Mouse (Mus musculus) midbrain, postnatal 0 days (tissue): Measurements from ENCODE around the gene Car5b. TPM values are rescaled to one million over a fixed set of nuclear protein-coding genes. Genes with fewer than 3 reads are reported as not detected.

Source experiments
- ATAC-seq: fragments of 200-750 bp; cut with Nextera tagmentation; 2 replicates; pipeline ENCODE4 v1.8.0; 2017; ENCODE audit warnings: moderate number of reproducible peaks, mild to moderate bottlenecking, moderate TSS enrichment, moderate library complexity; ENCODE audit not compliant: low FRiP score
- DNase-seq: peaks from one replicate; pipeline ENCODE4 v3.0.0-alpha.2; 2015; ENCODE audit warnings: low spot score
- H3K27ac ChIP-seq: fragments of 300-500 bp; sonication (generic); 2 replicates; pipeline ENCODE4 v1.5.1; 2014; ENCODE audit warnings: low read depth, mild to moderate bottlenecking, low read length, mixed read lengths
- H3K27me3 ChIP-seq: fragments of 300-500 bp; sonication (generic); 2 replicates; pipeline ENCODE4 v1.6.1; 2014; ENCODE audit warnings: low read length, control low read depth, mixed read lengths; ENCODE audit not compliant: insufficient read depth
- H3K36me3 ChIP-seq: fragments of 300-500 bp; sonication (generic); 2 replicates; pipeline ENCODE4 v1.6.1; 2014; ENCODE audit warnings: low read length, control low read depth, mixed read lengths; ENCODE audit not compliant: insufficient read depth
- H3K4me1 ChIP-seq: fragments of 300-500 bp; sonication (generic); 2 replicates; pipeline ENCODE4 v1.6.1; 2014; ENCODE audit warnings: mild to moderate bottlenecking, control low read depth, antibody characterized with exemption, low read length, mixed read lengths; ENCODE audit not compliant: insufficient read depth
- H3K4me2 ChIP-seq: fragments of 300-500 bp; sonication (generic); 2 replicates; pipeline ENCODE4 v1.6.1; 2014; ENCODE audit warnings: low read depth, mild to moderate bottlenecking, low read length, mixed read lengths; ENCODE audit not compliant: poor library complexity, severe bottlenecking
- H3K4me3 ChIP-seq: fragments of 300-500 bp; sonication (generic); 2 replicates; pipeline ENCODE4 v1.5.1; 2014; ENCODE audit warnings: low read depth, mild to moderate bottlenecking, low read length, moderate library complexity
- H3K9ac ChIP-seq: fragments of 300-500 bp; sonication (generic); replicated peaks from 2 replicates; pipeline ENCODE4 v1.6.1; 2014; ENCODE audit warnings: mild to moderate bottlenecking, low read length, moderate library complexity, mixed read lengths; ENCODE audit not compliant: poor library complexity, severe bottlenecking
- H3K9me3 ChIP-seq: fragments of 300-500 bp; sonication (generic); 2 replicates; pipeline ENCODE4 v1.6.1; 2016; ENCODE audit warnings: low read length, control low read depth
- CTCF ChIP-seq: IDR thresholded peaks from 2 replicates; pipeline ENCODE4 v1.5.1; 2016; ENCODE audit warnings: antibody characterized with exemption, mild to moderate bottlenecking
- WGBS: fragments of 180-500 bp; shearing (Covaris S2); extraction: QIAGEN DNeasy Blood & Tissue Kit; methylation state at CpG from one replicate; pipeline ENCODE4 v1.1.7; 2014; 5-methylcytosine and 5-hydroxymethylcytosine counted together
- polyA plus RNA-seq: library from polyadenylated mRNA; unstranded; fragments of >200 nt; fragmentation: Nextera tagmentation; extraction: Ambion mirVana; gene quantifications from 2 replicates; pipeline ENCODE4 v1.2.1, GENCODE M21; 2015
- total RNA-seq: library from RNA; depleted of rRNA; stranded (reverse); fragments of >200 nt; gene quantifications from 2 replicates; pipeline ENCODE4 v1.2.3, GENCODE M21; 2014; rRNA removed

Car5b gene
- total RNA-seq (1.5 and 1.7 TPM in 2 replicates), polyA plus RNA-seq (0.76 and 0.85 TPM in 2 replicates)

- peak; percentile 72 for ATAC-seq
- H3K4me2 ChIP-seq, result peak within 1 kb of the TSS; percentile 51
Observed at GRCm38 (mm10) chrX:164027607-164028289, at the start of gene Car5b. Gene Car5b, minus strand, starts transcription at chrX:164027997.

DNA sequence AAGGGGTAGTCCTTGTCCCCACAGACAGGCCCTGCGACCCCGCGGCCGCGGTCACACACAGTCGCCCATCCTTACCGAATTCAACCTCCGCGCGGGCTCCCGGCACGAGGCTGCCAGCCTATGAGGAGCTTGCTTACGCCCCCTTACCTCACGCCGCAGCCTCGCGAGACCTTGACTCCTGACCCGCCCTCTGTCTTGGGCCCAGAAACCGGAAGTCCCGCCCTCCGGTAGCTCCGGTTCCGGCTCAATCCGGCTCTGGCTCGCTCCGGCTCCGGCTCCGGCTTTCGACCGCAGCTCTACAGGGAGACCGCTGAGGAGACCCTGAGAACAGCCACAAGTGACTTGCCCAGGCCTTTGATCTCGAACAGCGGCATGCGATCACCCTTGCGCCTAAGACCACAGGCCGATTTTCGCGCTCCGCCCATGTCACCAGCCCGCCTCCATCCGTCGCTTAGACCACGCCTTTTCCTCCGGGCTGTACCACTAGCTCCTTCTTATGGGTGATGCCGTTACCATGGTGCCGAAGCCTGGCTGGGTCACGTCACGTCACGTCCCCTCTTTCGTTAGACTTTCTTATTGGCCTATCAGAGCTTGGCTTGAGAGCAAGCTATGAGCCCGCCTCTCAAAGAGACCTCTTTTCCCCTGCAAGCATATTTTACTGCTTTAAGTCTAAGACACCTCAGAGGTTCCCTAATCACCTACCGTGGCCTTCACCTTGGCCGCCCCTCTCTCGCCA, 48.4 kb upstream of the Car5b start, which contains the start of gene Siah1b:
Gene Siah1b (minus strand): TSS at position 454 of the 736 bp plus-strand sequence.
- no peak for TF ChIP-seq CTCF
- peak; percentile 96 for DNase-seq
- Histone ChIP-seq H3K27me3 (no peaks in the 10 kb centered on the region), H3K9ac (peak within 1 kb of the TSS; percentile 55; the same call in 1 of the 2 replicates), H3K4me3 (peak within 1 kb of the TSS; percentile 46), H3K4me2 (peak within 1 kb of the TSS; percentile 61), H3K9me3 (no peaks in the 10 kb centered on the region), H3K4me1 (no peaks in the 10 kb centered on the region), H3K36me3 (no peaks in the 10 kb centered on the region), H3K27ac (peak within 1 kb of the TSS; percentile 85)
- ATAC-seq, result peak; percentile 100
- 27% methylated on average over 48 of the region's 54 CpGs for WGBS

More at GRCm38 (mm10) chrX:164027607-164028289, at the start of gene Car5b:
- peaks cover 5% of the 10 kb centered on the region; the same call in 1 of the 2 replicates for H3K27me3 ChIP-seq
- no peak within 1 kb of the TSS for H3K27ac ChIP-seq
- H3K4me3 ChIP-seq, result peak within 1 kb of the TSS; percentile 25
- 20% methylated on average over 21 of the region's 22 CpGs for WGBS
- no peak within 1 kb of the TSS for H3K9ac ChIP-seq
- peak; percentile 74 for DNase-seq
- no peaks in the 10 kb centered on the region for H3K36me3 ChIP-seq
- no peak for TF ChIP-seq CTCF
- H3K9me3 ChIP-seq, result no peaks in the 10 kb centered on the region
- H3K4me1 ChIP-seq, result no peaks in the 10 kb centered on the region

GRCm38 (mm10) chrX:164068968-164069367, 41.2 kb upstream of the Car5b start:
- DNase-seq (no peak), ATAC-seq (no peak)
- 81% methylated on average over 4 of the region's 4 CpGs for WGBS
- Histone ChIP-seq H3K4me1 (no peaks in the 10 kb centered on the region), H3K4me2 (no peak overlapping the region), H3K27me3 (no peaks in the 10 kb centered on the region), H3K4me3 (no peak overlapping the region), H3K9me3 (no peaks in the 10 kb centered on the region), H3K36me3 (no peaks in the 10 kb centered on the region), H3K27ac (no peak overlapping the region), H3K9ac (no peak overlapping the region)
- TF ChIP-seq CTCF, result no peak

- H3K9me3 ChIP-seq, result no peaks in the 10 kb centered on the region
- H3K4me2 ChIP-seq, result no peak overlapping the region
- DNase-seq, result peak; percentile 85
- no peak overlapping the region for H3K9ac ChIP-seq
- ATAC-seq, result no peak
- H3K4me1 ChIP-seq, result no peaks in the 10 kb centered on the region
- no peaks in the 10 kb centered on the region for H3K27me3 ChIP-seq
- no peak overlapping the region for H3K4me3 ChIP-seq
- H3K27ac ChIP-seq, result no peak overlapping the region
- TF ChIP-seq CTCF, result peak; percentile 84
- no peaks in the 10 kb centered on the region for H3K36me3 ChIP-seq
- WGBS, result 15% methylated on average over 2 of the region's 2 CpGs
Observed at GRCm38 (mm10) chrX:164066185-164066584, 38.4 kb upstream of the Car5b start.

- DNase-seq (no peak), ATAC-seq (no peak)
- Histone ChIP-seq H3K9me3 (no peaks in the 10 kb centered on the region), H3K36me3 (no peaks in the 10 kb centered on the region), H3K27ac (no peak overlapping the region), H3K4me3 (no peak overlapping the region), H3K9ac (no peak overlapping the region), H3K4me2 (no peak overlapping the region), H3K27me3 (no peaks in the 10 kb centered on the region; the same call in 1 of the 2 replicates), H3K4me1 (no peaks in the 10 kb centered on the region)
- no peak for TF ChIP-seq CTCF
- WGBS, result 74% methylated on average over 4 of the region's 4 CpGs
Observed at GRCm38 (mm10) chrX:164059070-164059469, 31.3 kb upstream of the Car5b start.

GRCm38 (mm10) chrX:164058523-164058922, 30.7 kb upstream of the Car5b start:
- 88% methylated on average over 3 of the region's 3 CpGs for WGBS
- H3K27ac ChIP-seq, result no peak overlapping the region
- no peak overlapping the region for H3K9ac ChIP-seq
- H3K27me3 ChIP-seq, result no peaks in the 10 kb centered on the region; the same call in 1 of the 2 replicates
- H3K36me3 ChIP-seq, result no peaks in the 10 kb centered on the region
- no peak overlapping the region for H3K4me3 ChIP-seq
- ATAC-seq (no peak), DNase-seq (no peak)
- no peaks in the 10 kb centered on the region for H3K9me3 ChIP-seq
- H3K4me2 ChIP-seq, result no peak overlapping the region
- H3K4me1 ChIP-seq, result no peaks in the 10 kb centered on the region
- no peak for TF ChIP-seq CTCF
